Mouse (Mus musculus): ENCODE results near the gene Gm5799.
"Not testable (repeated sequence)": the region's sequence is repeated elsewhere in the genome, so short reads cannot be mapped to it uniquely, and the experiment has no call there.

Gene Gm5799

DNA sequence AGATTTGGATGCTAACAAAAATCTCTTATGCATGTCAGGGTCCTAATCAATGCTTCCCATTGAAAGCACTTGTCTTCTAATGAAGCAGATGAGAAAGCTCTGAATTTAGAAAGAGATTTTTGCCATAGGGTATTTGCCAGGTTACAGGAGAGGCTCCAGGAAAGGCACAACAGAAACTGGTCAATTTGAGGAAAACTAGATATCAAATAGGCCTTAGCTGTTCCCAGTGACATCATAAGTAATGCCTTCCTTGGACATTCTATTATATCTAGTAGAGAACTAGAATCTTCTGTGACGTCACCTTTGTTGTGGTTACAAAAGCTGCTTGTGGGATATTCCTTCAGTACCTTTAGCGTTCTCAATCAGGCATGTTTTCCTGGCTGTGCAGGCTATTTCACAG, at the start of gene Gm5799:
Gene Gm5799, plus strand, starts transcription at position 301 of the 400 bp plus-strand sequence.
- DNase-seq (ENCODE audit: extremely low read depth, low read depth, low spot score) = not testable (repeated sequence)

GRCm38 (mm10) chr14:43531052-43532010, 12.0 kb upstream of the Gm5799 start:
- DNase-seq (ENCODE audit: extremely low read depth, low read depth, low spot score) = not testable (repeated sequence)

GRCm38 (mm10) chr14:43532011-43532383, 11.4 kb upstream of the Gm5799 start:
- not testable (repeated sequence) for DNase-seq (ENCODE audit: extremely low read depth, low read depth, low spot score)

DNA sequence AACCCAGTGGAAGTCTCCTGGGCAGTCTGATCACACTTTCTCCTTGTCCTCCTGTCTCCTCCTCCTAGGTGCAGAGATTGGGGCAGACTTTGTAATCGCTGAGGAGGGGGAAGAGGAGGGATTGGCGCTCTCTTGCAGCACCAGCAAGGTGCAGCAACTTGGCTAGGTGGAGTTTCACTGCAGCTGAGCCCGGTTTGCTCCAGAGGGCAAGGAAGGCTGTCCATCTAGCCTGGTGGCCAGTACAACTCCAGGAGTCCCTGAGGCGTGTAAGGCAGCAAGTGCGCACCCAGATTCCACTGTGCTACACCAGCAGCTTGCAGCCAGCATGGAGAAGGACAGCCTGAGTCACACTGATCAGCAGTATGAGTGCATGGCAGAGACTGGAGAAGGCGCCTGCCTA, 11.0 kb upstream of the Gm5799 start:
- DNase-seq (ENCODE audit: extremely low read depth, low read depth, low spot score) = not testable (repeated sequence)

GRCm38 (mm10) chr14:43538144-43538543, 5.2 kb upstream of the Gm5799 start:
- DNase-seq (ENCODE audit: extremely low read depth, low read depth, low spot score) = not testable (repeated sequence)

- not testable (repeated sequence) for DNase-seq (ENCODE audit: extremely low read depth, low read depth, low spot score)
These were observed 2.9 kb downstream of the Gm5799 start for GRCm38 (mm10) chr14:43546281-43546680.

DNA sequence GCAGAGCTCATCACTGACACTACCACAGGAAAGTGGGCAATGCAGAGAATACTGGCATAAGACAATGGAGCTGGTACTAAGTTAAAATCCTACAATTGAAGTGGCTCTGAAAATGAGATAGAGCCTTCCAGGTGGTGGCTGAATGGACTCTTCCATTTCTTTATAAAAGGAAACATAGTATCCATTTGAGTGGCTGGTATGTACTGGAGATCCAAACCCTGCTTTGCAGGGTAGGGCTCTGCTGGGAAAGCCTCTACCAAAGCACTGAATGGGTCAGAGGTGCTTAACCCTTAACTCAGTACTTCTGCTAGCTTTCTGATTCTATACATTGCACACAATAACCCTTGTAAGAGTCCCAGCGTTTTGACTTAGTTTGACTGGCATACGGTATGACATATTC, 8.9 kb downstream of the Gm5799 start:
- DNase-seq (ENCODE audit: extremely low read depth, low read depth, low spot score) = not testable (repeated sequence)

- DNase-seq (ENCODE audit: extremely low read depth, low read depth, low spot score) = not testable (repeated sequence)
These were observed 34.6 kb downstream of the Gm5799 start for GRCm38 (mm10) chr14:43577969-43578368.

DNA sequence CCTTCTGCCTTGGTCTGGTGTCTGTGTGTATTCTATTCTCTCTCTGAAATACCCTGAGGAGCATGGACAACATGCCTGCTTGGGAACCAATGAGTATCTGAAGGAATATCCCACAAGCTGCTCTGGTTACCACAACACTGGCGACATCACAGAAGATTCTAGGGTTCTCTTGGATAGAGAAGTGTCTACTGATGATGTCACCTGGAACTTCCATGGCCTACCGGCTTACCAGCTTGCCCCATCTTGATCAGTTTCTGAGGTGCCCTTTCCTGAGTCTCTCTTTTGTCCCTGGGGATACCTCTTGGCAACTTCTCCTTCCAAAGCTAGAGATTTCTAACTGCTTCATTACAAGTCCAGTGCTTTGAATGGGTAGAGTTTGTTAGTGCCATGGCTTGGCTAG, 35.7 kb downstream of the Gm5799 start, which contains the start of gene Gm17654:
Gene Gm17654, minus strand, starts transcription at position 101 of the 400 bp plus-strand sequence.
- DNase-seq (ENCODE audit: extremely low read depth, low read depth, low spot score) = not testable (repeated sequence)

Data from fat pad, adult 2 months (tissue).